Mouse (Mus musculus) kidney, embryonic 15.5 days (tissue): ENCODE measurements around the gene Immp2l. TPM values are rescaled to one million over a fixed set of nuclear protein-coding genes. Genes with fewer than 3 reads are reported as not detected.

ENCODE experiments used
- ATAC-seq: fragments of 200-750 bp; cut with Nextera tagmentation; replicated peaks from 2 replicates; pipeline ENCODE4 v1.8.0; 2017; ENCODE audit warnings: moderate TSS enrichment; ENCODE audit not compliant: low FRiP score
- H3K27ac ChIP-seq: fragments of 300-500 bp; sonication (generic); 2 replicates; pipeline ENCODE4 v1.5.1; 2015; ENCODE audit warnings: mild to moderate bottlenecking, inconsistent platforms
- H3K27me3 ChIP-seq: fragments of 300-500 bp; sonication (generic); 2 replicates; pipeline ENCODE4 v1.6.1; 2015; ENCODE audit warnings: inconsistent platforms
- H3K36me3 ChIP-seq: fragments of 300-500 bp; sonication (generic); 2 replicates; pipeline ENCODE4 v1.6.1; 2015; ENCODE audit warnings: inconsistent platforms
- H3K4me1 ChIP-seq: fragments of 300-500 bp; sonication (generic); 2 replicates; pipeline ENCODE4 v1.6.1; 2015; ENCODE audit warnings: inconsistent platforms
- H3K4me2 ChIP-seq: fragments of 300-500 bp; sonication (generic); 2 replicates; pipeline ENCODE4 v1.6.1; 2015; ENCODE audit warnings: moderate library complexity, mild to moderate bottlenecking, inconsistent platforms
- H3K4me3 ChIP-seq: fragments of 300-500 bp; sonication (generic); replicated peaks from 2 replicates; pipeline ENCODE4 v1.5.1; 2015; ENCODE audit warnings: mild to moderate bottlenecking, inconsistent platforms
- H3K9ac ChIP-seq: fragments of 300-500 bp; sonication (generic); 2 replicates; pipeline ENCODE4 v1.6.1; 2015; ENCODE audit warnings: mild to moderate bottlenecking, inconsistent platforms
- H3K9me3 ChIP-seq: fragments of 300-500 bp; sonication (generic); replicated peaks from 2 replicates; pipeline ENCODE4 v1.6.1; 2016; ENCODE audit warnings: inconsistent platforms
- WGBS: fragments of 180-500 bp; shearing (Covaris S2); methylation state at CpG from one replicate; pipeline ENCODE4 v1.1.7; 2015; ENCODE audit warnings: mixed read lengths; 5-methylcytosine and 5-hydroxymethylcytosine counted together
- polyA plus RNA-seq: library from polyadenylated mRNA; unstranded; fragments of >200 nt; fragmentation: Nextera tagmentation; extraction: Ambion mirVana; gene quantifications from 2 replicates; pipeline ENCODE4 v1.2.1, GENCODE M21; 2015

Gene Immp2l
- polyA plus RNA-seq, 1 experiment from 2014 or later = 8.6 TPM

DNA sequence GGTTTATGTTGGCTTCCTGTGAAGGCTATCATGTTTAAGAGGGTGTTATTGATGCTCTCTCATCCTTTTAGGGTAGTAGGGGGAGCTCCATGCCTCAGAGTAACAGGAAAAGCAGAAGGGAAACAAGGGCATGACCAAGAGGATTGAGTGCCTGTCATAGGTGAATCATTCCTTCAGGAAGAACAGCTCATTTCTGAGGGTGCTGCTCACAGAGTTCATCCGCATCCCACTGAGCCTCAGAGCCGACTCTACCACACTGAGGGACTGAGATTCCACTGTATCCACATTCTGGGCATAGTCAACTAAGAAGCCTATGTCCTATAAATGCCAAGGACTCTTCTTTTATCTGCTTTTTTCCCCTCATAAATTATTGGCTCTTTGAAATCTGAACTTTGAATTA is 497.8 kb downstream of the Immp2l start:
- Histone ChIP-seq H3K4me3 (no peak overlapping the region), H3K4me1 (no peaks in the 10 kb centered on the region), H3K9ac (no peak overlapping the region), H3K27ac (no peak overlapping the region), H3K27me3 (no peaks in the 10 kb centered on the region), H3K36me3 (no peaks in the 10 kb centered on the region), H3K9me3 (no peaks in the 10 kb centered on the region), H3K4me2 (no peak overlapping the region)
- no peak for ATAC-seq
- 90% methylated on average over 2 of the region's 2 CpGs for WGBS

DNA sequence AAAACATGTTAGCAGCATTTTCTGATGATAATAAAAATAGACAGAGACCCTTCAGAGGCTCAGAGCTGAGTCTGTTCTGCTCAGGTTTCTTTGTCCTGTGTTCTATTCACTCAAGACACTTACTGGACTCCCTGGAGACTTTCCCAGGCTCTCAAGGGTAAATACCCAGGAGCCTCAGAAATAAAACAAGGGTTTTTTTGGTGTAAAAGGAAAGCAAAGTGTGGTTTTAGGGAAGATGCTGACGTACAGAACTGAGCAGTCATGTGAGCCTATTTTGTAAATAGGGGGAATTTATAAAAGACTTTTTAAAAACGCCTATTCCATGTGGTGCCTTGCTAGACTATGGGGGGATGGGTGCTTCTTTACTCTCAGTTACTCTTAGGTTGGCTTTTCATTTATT is 502.8 kb downstream of the Immp2l start:
- Histone ChIP-seq H3K27me3 (no peaks in the 10 kb centered on the region), H3K4me2 (no peak overlapping the region), H3K4me3 (no peak overlapping the region), H3K9ac (no peak overlapping the region), H3K9me3 (no peaks in the 10 kb centered on the region), H3K27ac (no peak overlapping the region), H3K36me3 (no peaks in the 10 kb centered on the region), H3K4me1 (no peaks in the 10 kb centered on the region)
- ATAC-seq = no peak
- 74% methylated on average over 2 of the region's 2 CpGs for WGBS

DNA sequence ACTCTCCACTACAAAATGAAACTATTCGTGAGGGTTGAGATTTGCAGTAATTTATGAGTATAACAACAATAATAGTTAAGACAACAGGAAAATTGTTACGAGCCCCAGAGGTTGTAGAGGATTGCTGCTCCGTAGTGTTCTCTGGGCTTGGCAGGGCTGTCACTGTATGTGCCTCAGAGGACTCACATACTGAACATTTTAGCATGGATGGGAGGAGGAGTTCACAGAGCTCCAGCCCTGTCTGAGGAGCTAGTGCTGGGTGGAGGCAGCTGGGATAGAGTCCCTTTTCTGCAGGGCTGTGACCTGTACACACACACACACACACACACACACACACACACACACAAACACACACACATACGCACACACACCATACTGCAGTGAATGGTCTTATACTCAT is 504.5 kb downstream of the Immp2l start:
- no peak overlapping the region for H3K4me2 ChIP-seq
- no peak for ATAC-seq
- no peaks in the 10 kb centered on the region for H3K4me1 ChIP-seq
- no peaks in the 10 kb centered on the region for H3K27me3 ChIP-seq
- H3K9ac ChIP-seq = no peak overlapping the region
- 57% methylated on average over 4 of the region's 4 CpGs for WGBS
- no peaks in the 10 kb centered on the region for H3K9me3 ChIP-seq
- H3K27ac ChIP-seq = no peak overlapping the region
- no peak overlapping the region for H3K4me3 ChIP-seq
- H3K36me3 ChIP-seq = no peaks in the 10 kb centered on the region

DNA sequence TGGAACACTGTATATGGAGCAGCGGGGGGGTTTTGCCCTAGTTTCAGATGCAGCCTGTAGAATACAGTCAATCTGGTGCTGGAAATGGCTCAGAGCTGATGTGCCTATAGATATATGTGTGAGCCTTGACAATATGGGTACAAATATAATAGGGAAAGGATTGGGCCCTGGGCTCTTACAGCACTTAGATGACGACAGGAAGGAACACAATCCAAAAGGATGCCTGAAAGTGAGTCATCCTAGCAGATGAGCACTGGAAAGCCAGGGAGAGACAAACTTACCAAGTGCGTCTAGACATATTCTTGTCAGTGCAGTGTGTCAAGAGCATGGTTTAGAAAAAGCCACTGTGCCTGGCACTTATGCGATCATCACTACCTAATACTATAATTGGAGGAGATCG is 516.1 kb downstream of the Immp2l start:
- Histone ChIP-seq H3K36me3 (no peaks in the 10 kb centered on the region), H3K27ac (no peak overlapping the region), H3K4me3 (no peak overlapping the region), H3K9ac (no peak overlapping the region), H3K4me2 (no peak overlapping the region), H3K27me3 (no peaks in the 10 kb centered on the region), H3K9me3 (no peaks in the 10 kb centered on the region), H3K4me1 (no peaks in the 10 kb centered on the region)
- no peak for ATAC-seq
- 88% methylated on average over 5 of the region's 5 CpGs for WGBS

DNA sequence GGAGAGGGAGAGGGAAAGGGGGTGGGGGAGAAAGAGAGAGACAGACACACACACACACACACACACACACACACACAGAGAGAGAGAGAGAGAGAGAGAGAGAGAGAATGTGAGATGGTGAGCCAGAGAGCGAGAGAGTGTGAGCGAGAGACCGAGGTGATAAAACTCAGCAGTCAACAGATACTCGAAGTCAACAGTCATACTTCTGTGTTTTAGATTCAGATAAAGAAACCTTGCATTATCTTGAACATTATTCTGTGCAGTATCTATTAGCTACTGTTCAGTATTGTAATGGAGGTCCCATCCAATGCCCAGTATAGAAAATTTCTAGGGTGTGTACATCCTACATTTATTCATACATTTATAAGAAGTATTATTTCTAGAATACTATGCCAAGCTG is 527.7 kb downstream of the Immp2l start:
- no peak overlapping the region for H3K4me2 ChIP-seq
- no peak for ATAC-seq
- no peak overlapping the region for H3K4me3 ChIP-seq
- no peaks in the 10 kb centered on the region for H3K27me3 ChIP-seq
- H3K27ac ChIP-seq = no peak overlapping the region
- no peak overlapping the region for H3K9ac ChIP-seq
- H3K36me3 ChIP-seq = no peaks in the 10 kb centered on the region
- H3K9me3 ChIP-seq = no peaks in the 10 kb centered on the region
- 80% methylated on average over 4 of the region's 4 CpGs for WGBS
- no peaks in the 10 kb centered on the region for H3K4me1 ChIP-seq

DNA sequence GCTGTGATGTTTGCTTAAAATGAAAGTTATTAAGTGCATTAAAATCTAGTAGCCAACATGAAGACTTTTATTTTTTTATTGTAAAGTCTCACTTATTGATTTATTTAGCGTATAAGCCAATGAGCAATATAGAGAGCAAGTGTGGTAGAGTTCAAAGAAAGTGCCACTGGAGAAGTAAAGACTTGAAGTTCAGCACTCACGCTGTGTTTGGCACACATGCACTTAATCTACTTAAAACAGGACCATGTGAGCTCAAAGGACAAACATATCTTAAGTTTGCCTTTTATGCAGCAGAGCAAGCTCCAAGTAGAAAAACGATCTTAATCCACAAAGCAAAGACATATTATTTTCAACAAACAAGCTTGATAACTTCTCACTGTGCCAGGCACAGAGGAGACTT is 533.9 kb downstream of the Immp2l start:
- ATAC-seq = no peak
- 81% methylated on average over 3 of the region's 3 CpGs for WGBS

DNA sequence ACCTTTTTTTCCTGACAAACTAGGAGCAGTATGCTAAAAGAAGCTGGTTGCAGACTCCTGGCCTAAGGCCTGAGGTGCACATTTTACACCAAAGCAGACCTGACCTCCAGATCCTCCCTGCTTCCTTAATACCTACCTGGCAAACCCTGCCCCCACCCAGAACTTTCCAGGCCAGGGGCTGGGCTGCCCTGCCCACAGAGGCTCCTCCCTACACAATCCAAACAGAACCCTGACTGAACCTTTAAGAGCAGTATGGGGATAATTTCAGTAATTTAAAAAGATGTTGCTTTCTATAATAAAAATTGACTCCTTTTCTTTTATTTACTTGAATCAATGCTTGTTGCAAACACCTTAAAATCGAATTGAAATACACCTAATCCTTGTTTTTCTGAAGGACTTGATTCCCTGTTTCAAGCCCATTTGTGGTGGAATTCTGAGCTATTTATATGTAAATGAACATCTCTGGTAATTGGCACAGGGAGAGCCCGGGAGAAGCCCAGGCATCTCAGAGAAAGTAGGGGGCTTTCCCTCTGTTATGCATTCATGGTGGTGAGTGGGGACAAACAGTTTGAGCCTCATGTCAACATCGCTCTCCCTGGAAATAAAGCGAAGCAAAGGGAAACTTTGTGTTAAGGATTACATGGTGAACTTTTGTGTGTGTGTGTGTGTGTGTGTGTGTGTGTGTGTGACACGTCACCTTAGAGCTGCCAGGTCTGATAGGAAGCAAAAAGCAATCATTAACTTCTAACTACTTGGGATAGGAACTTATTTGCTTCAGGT is 535.3 kb downstream of the Immp2l start:
- Histone ChIP-seq H3K4me2 (no peak overlapping the region), H3K27me3 (no peaks in the 10 kb centered on the region), H3K9me3 (no peaks in the 10 kb centered on the region), H3K4me1 (no peaks in the 10 kb centered on the region), H3K4me3 (no peak overlapping the region), H3K9ac (no peak overlapping the region), H3K27ac (peak overlapping the region; percentile 45; the same call in 1 of the 2 replicates), H3K36me3 (no peaks in the 10 kb centered on the region)
- WGBS = 46% methylated on average over 5 of the region's 5 CpGs
- peak; percentile 82; the same call in 1 of the 2 replicates for ATAC-seq

More for the DNA sequence above, 533.9 kb downstream of the Immp2l start:
- Histone ChIP-seq H3K36me3 (no peaks in the 10 kb centered on the region), H3K27me3 (no peaks in the 10 kb centered on the region), H3K4me2 (no peak overlapping the region), H3K9ac (no peak overlapping the region), H3K9me3 (no peaks in the 10 kb centered on the region), H3K27ac (no peak overlapping the region), H3K4me3 (no peak overlapping the region), H3K4me1 (no peaks in the 10 kb centered on the region)

DNA sequence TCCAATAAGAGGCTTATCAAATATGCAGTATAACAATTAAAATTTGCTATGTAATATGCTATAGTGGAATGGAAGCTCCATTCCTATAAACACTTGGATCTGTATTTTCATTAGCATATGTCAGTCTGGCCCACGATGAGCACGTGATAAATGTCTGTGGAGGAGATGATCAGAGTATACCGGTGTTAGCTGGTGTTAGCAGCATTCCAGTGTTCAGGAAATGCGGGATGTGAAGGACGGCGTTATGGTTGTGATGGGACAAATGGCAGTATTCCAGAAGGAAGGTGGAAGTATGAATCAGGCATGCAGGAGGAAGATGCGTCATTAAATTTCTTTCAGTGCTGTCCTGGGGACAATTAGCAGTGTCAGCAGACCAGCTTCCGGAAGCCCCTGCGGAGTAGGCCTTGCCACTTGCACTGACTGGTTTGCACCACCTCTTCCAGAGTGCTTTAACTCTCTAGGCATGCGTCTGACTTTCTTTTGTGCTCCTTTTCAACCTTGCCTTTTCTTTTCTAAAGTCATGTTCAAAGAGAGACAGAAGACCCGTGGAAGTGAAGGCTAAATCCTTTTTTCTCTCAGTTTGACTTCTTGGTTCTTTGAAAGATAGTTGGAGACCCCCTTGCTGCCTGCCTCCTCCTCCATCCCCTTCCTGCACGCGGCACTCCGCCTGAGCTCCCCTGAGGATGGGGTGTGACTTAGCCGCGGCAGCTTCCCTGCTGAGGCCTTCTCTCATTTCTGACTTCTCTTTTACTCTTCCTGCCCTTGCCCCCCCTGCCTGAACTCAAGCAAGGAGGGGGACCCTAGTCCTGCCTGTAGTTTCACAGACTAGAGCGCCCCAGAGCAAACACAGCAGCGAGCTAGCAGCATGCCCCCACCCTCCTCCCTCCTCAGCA is 541.9 kb downstream of the Immp2l start:
- H3K4me2 ChIP-seq = peak overlapping the region; percentile 50
- H3K4me3 ChIP-seq = peak overlapping the region; percentile 14; the same call in 1 of the 2 replicates
- H3K27me3 ChIP-seq = no peaks in the 10 kb centered on the region
- H3K4me1 ChIP-seq = peaks cover 10% of the 10 kb centered on the region
- H3K36me3 ChIP-seq = no peaks in the 10 kb centered on the region
- peak overlapping the region; percentile 48; the same call in 1 of the 2 replicates for H3K27ac ChIP-seq
- H3K9me3 ChIP-seq = no peaks in the 10 kb centered on the region
- peak; percentile 96 for ATAC-seq
- WGBS = 18% methylated on average over 18 of the region's 18 CpGs
- no peak overlapping the region for H3K9ac ChIP-seq

DNA sequence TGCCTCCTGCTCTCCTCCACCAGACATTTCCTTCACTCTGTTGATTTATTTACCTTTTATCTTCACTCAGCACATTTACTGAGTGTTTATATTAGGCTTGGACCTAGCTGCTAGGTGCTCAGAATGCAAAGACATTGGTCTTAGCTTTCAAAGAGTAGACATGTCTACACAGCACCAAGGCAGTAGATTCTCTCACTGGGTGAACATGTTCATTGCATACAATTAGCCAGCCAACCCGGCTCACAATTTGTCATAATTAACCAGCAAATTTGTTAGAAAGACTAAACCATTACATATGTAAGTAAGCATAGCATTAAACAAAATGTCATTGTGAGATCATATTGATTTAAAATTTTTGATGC is 542.5 kb downstream of the Immp2l start:
- WGBS = 25% methylated on average over 1 of the region's 1 CpGs
- Histone ChIP-seq H3K4me3 (peak overlapping the region; percentile 14; the same call in 1 of the 2 replicates), H3K27me3 (no peaks in the 10 kb centered on the region), H3K4me1 (peaks cover 10% of the 10 kb centered on the region), H3K36me3 (no peaks in the 10 kb centered on the region), H3K27ac (peak overlapping the region; percentile 48; the same call in 1 of the 2 replicates), H3K9me3 (no peaks in the 10 kb centered on the region), H3K4me2 (peak overlapping the region; percentile 50), H3K9ac (no peak overlapping the region)
- ATAC-seq = no peak

DNA sequence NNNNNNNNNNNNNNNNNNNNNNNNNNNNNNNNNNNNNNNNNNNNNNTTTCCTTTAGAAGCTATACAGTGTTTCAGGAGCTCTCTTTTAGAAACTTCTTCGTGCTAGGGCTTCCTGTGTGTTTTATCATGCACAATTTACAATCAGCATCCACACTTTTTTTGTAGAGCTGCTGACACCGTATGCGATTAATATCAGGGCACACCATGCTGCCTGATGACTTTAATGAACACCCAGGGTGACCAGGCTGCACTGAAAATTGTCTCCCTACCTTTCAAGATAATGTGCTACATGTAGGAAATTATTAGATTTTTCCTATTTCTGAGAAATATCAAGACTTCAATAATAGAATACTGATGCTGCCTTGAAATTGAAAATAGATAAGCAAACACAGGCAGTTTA is 549.9 kb downstream of the Immp2l start:
- ATAC-seq = no peak
- Histone ChIP-seq H3K27me3 (no peaks in the 10 kb centered on the region), H3K4me1 (no peaks in the 10 kb centered on the region), H3K27ac (no peak overlapping the region), H3K9me3 (no peaks in the 10 kb centered on the region), H3K9ac (no peak overlapping the region), H3K36me3 (no peaks in the 10 kb centered on the region), H3K4me2 (no peak overlapping the region), H3K4me3 (no peak overlapping the region)
- 45% methylated on average over 3 of the region's 3 CpGs for WGBS

DNA sequence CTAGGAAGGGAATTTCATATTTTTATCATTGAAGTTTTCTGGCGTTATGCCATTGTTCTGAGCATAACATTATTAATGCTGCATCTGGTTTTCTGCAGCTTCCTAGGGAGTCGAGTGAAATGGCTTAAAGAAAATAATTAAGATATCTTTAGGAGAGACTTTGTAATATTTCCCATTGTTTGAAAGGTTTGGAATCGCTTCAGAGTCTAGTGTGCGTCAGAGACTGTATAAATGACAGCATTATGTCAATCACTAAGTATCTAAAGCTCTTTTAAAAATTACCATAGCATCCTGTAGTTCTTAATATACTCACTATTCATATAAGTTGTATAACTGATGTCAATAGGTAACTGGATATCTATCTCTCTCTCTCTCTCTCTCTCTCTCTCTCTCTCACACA is 551.3 kb downstream of the Immp2l start:
- no peaks in the 10 kb centered on the region for H3K9me3 ChIP-seq
- ATAC-seq = no peak
- no peak overlapping the region for H3K27ac ChIP-seq
- no peaks in the 10 kb centered on the region for H3K36me3 ChIP-seq
- H3K4me3 ChIP-seq = no peak overlapping the region
- no peaks in the 10 kb centered on the region for H3K27me3 ChIP-seq
- WGBS = 72% methylated on average over 4 of the region's 4 CpGs
- H3K9ac ChIP-seq = no peak overlapping the region
- H3K4me1 ChIP-seq = no peaks in the 10 kb centered on the region
- H3K4me2 ChIP-seq = no peak overlapping the region

DNA sequence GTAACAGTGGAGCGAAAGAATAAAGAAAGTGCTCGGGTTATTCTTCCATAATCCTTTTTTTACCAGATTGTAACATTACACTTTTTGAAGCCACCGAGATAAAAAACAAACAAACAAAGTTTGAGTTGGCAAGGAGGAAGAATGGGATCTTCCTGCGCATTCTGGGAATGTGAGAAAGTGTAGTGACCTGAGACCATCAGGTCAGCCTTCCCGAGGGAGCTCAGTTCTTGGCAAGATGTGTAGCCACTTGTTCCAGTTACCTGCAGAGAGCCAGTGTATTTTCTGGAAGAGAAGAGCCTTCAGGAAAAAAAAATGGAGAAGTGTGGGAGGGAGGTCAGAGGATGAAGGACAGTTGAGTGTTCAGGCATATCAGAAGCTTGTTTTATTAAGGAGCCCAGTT is 569.5 kb downstream of the Immp2l start:
- Histone ChIP-seq H3K4me2 (no peak overlapping the region), H3K27ac (no peak overlapping the region), H3K27me3 (no peaks in the 10 kb centered on the region), H3K9me3 (no peaks in the 10 kb centered on the region), H3K4me1 (no peaks in the 10 kb centered on the region), H3K9ac (no peak overlapping the region), H3K4me3 (no peak overlapping the region), H3K36me3 (no peaks in the 10 kb centered on the region)
- WGBS = 44% methylated on average over 5 of the region's 5 CpGs
- no peak for ATAC-seq
